Comparison of ENCODE assay signal across 14 mouse cellular contexts in the genomic region with DNA sequence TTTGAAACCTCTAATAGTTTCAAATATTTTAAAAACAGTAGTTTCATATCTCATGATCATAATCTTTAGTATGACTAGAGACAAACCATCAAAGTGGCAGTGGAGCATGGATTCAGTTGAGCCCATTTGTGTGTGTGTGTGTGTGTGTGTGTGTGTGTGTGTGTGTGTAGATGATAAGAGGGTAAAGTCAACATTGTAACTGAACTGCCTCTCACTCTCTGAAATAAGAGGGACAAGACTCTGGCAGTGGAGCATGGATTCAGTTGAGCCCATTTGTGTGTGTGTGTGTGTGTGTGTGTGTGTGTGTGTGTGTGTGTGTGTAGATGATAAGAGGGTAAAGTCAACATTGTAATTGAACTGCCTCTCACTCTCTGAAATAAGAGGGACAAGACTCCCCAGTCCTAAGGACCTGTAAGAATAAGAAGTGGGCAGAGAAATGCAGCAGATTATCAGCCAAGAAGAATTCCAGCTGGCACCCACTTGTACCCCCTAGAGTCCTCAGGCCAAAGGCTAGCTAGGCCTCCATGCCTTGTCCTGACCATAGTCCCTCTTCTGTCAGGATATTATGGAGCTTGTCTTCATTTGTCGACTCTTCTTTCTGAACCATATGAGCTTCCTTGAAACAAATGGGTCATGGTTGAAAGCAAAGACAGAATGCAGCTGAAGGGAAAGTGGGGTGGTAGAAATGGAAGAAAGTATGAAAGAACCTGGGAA.
"Had no signal": no experiment of that assay in that cellular context is flagged by ENCODE, and none has a peak within 500 bp of the region (broad histone marks: within the 10 kb centered on the region; RNA-seq: fewer than 3 reads in every experiment).

No protein-coding gene starts in this region.

- H3K9me3 ChIP-seq: kidney, embryonic 15.5 days; liver, embryonic 15.5 days; lung, embryonic 15.5 days; midbrain, embryonic 13.5 days; neural tube, embryonic 15.5 days had no signal

- H3K4me2 ChIP-seq: kidney, embryonic 15.5 days; limb, embryonic 13.5 days; liver, embryonic 15.5 days; lung, embryonic 15.5 days; midbrain, embryonic 13.5 days; neural tube, embryonic 15.5 days had no signal

- H3K4me3 ChIP-seq: kidney, embryonic 15.5 days; limb, embryonic 13.5 days; liver, embryonic 15.5 days; lung, embryonic 15.5 days; megakaryocyte, embryonic 14.5 days; midbrain, embryonic 13.5 days; myocyte; neural tube, embryonic 15.5 days had no signal

- H3K27ac ChIP-seq: kidney, embryonic 15.5 days; limb, embryonic 13.5 days; liver, embryonic 15.5 days; lung, embryonic 15.5 days; midbrain, embryonic 13.5 days; neural tube, embryonic 15.5 days had no signal

- DNase-seq: kidney, adult 2 months; kidney, postnatal 14 days; left cerebral cortex, postnatal 4 days; lung, postnatal 4 days; right cerebral cortex, adult 18-20 months; thymus, postnatal 4 days had no signal

- H3K27me3 ChIP-seq: kidney, embryonic 15.5 days; limb, embryonic 13.5 days; liver, embryonic 15.5 days; lung, embryonic 15.5 days; megakaryocyte, embryonic 14.5 days; midbrain, embryonic 13.5 days; neural tube, embryonic 15.5 days had no signal

- H3K9ac ChIP-seq: kidney, embryonic 15.5 days; limb, embryonic 13.5 days; liver, embryonic 15.5 days; lung, embryonic 15.5 days; midbrain, embryonic 13.5 days; neural tube, embryonic 15.5 days had no signal

- ATAC-seq: midbrain, embryonic 13.5 days had no signal

- H3K4me1 ChIP-seq: kidney, embryonic 15.5 days; limb, embryonic 13.5 days; liver, embryonic 15.5 days; lung, embryonic 15.5 days; megakaryocyte, embryonic 14.5 days; midbrain, embryonic 13.5 days; neural tube, embryonic 15.5 days had no signal
